Mouse (Mus musculus) liver, embryonic 15.5 days (tissue): ENCODE measurements at regions not wholly inside any gene's neighbourhood (a gene's known extent, or its start where the extent isn't known, plus 50 kb on each side); places are given as distances from the start of the nearest gene placed in this dataset.

Experiments
- ATAC-seq: fragments of 200-750 bp; cut with Nextera tagmentation; 2 replicates; pipeline ENCODE4 v1.8.0; 2017; ENCODE audit warnings: moderate number of reproducible peaks, mild to moderate bottlenecking, moderate library complexity; ENCODE audit not compliant: insufficient read depth
- H3K27ac ChIP-seq: fragments of 300-500 bp; sonication (generic); replicated peaks from 2 replicates; pipeline ENCODE4 v1.5.1; 2015; ENCODE audit warnings: mild to moderate bottlenecking, inconsistent platforms
- H3K27me3 ChIP-seq: fragments of 300-500 bp; sonication (generic); 2 replicates; pipeline ENCODE4 v1.6.1; 2015; ENCODE audit warnings: mild to moderate bottlenecking, inconsistent platforms
- H3K36me3 ChIP-seq: fragments of 300-500 bp; sonication (generic); replicated peaks from 2 replicates; pipeline ENCODE4 v1.6.1; 2015; ENCODE audit warnings: moderate library complexity, mild to moderate bottlenecking, inconsistent platforms
- H3K4me1 ChIP-seq: fragments of 300-500 bp; sonication (generic); replicated peaks from 2 replicates; pipeline ENCODE4 v1.6.1; 2015; ENCODE audit warnings: inconsistent platforms
- H3K4me2 ChIP-seq: fragments of 300-500 bp; sonication (generic); 2 replicates; pipeline ENCODE4 v1.6.1; 2015; ENCODE audit warnings: moderate library complexity, mild to moderate bottlenecking, inconsistent platforms
- H3K4me3 ChIP-seq: fragments of 300-500 bp; sonication (generic); replicated peaks from 2 replicates; pipeline ENCODE4 v1.5.1; 2015; ENCODE audit warnings: mild to moderate bottlenecking, inconsistent platforms
- H3K9ac ChIP-seq: fragments of 300-500 bp; sonication (generic); 2 replicates; pipeline ENCODE4 v1.6.1; 2015; ENCODE audit warnings: moderate library complexity, mild to moderate bottlenecking, inconsistent platforms
- H3K9me3 ChIP-seq: fragments of 300-500 bp; sonication (generic); replicated peaks from 2 replicates; pipeline ENCODE4 v1.6.1; 2016; ENCODE audit warnings: inconsistent platforms
- WGBS: fragments of 180-500 bp; shearing (Covaris S2); methylation state at CpG from one replicate; pipeline ENCODE4 v1.1.7; 2015; ENCODE audit warnings: mixed read lengths; ENCODE audit not compliant: insufficient replicate concordance; 5-methylcytosine and 5-hydroxymethylcytosine counted together

DNA sequence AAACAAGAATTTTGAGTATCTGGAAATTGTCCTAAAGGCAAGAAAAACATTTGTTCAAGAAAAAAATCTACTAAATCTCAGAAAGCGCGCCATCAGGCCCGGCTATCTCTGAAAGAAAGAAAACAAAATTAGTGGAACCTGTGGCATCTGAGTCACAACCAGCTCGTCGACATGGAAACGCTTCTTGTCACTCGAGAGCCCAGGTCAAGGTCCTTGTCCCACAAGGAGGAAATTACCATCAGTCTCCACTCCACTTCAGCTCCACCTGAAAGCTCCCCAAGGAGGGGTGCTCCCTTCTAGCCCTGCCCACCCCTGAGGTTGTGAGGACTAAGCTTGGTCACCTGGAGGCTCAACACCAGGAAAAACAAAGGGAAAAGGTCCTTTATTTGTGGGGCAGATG, 324.1 kb upstream of the Zfp637 start:
- no peak for ATAC-seq
- no peak overlapping the region for H3K27ac ChIP-seq
- no peak overlapping the region for H3K4me3 ChIP-seq
- no peaks in the 10 kb centered on the region for H3K9me3 ChIP-seq
- no peak overlapping the region for H3K9ac ChIP-seq
- no peak overlapping the region for H3K4me2 ChIP-seq
- H3K4me1 ChIP-seq: no peaks in the 10 kb centered on the region
- WGBS: 66% methylated on average over 7 of the region's 7 CpGs
- no peaks in the 10 kb centered on the region for H3K27me3 ChIP-seq
- H3K36me3 ChIP-seq: no peaks in the 10 kb centered on the region

DNA sequence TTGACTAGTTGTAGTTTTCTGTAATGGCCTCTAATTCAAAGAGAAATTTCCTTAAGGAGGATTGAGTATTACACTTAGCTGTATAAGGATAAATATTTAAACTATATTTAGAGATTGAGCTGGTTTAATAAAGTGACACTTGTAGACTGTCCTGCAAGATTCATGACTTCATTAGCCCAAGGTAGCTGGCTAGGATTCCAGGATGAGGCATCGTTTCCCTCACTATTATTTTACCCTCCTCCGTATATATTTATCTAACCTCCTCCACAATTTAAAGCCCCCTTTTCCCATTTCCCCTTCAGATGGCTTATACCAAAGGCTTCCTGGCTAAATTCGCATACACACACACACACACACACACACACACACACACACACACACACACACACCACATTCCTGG, 322.0 kb upstream of the Zfp637 start:
- Histone ChIP-seq H3K27ac (no peak overlapping the region), H3K36me3 (no peaks in the 10 kb centered on the region), H3K4me3 (no peak overlapping the region), H3K27me3 (no peaks in the 10 kb centered on the region), H3K9ac (no peak overlapping the region), H3K4me1 (no peaks in the 10 kb centered on the region), H3K4me2 (no peak overlapping the region), H3K9me3 (no peaks in the 10 kb centered on the region)
- WGBS: 39% methylated on average over 3 of the region's 3 CpGs
- ATAC-seq: no peak

DNA sequence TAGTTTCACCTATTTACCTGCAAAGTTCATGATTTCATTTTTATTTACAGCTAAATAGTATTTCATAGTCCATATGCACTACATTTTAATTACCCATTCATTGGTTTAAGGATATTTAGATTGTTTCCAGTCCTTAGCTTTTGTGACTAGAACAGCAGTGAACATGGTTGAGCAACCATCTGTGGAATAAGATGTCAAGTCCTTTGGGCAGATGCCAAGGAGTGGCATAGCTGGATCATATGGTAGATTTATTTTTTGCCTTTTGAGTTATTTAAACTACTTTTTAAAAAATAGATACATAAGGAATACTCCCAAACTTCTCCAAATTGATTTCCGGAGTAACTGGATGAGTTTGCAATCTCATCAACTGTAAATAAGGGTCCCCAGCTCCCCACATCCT, 321.5 kb upstream of the Zfp637 start:
- Histone ChIP-seq H3K4me2 (no peak overlapping the region), H3K4me1 (no peaks in the 10 kb centered on the region), H3K27ac (no peak overlapping the region), H3K27me3 (no peaks in the 10 kb centered on the region), H3K9ac (no peak overlapping the region), H3K36me3 (no peaks in the 10 kb centered on the region), H3K9me3 (no peaks in the 10 kb centered on the region), H3K4me3 (no peak overlapping the region)
- no peak for ATAC-seq
- WGBS: 63% methylated on average over 1 of the region's 1 CpGs

DNA sequence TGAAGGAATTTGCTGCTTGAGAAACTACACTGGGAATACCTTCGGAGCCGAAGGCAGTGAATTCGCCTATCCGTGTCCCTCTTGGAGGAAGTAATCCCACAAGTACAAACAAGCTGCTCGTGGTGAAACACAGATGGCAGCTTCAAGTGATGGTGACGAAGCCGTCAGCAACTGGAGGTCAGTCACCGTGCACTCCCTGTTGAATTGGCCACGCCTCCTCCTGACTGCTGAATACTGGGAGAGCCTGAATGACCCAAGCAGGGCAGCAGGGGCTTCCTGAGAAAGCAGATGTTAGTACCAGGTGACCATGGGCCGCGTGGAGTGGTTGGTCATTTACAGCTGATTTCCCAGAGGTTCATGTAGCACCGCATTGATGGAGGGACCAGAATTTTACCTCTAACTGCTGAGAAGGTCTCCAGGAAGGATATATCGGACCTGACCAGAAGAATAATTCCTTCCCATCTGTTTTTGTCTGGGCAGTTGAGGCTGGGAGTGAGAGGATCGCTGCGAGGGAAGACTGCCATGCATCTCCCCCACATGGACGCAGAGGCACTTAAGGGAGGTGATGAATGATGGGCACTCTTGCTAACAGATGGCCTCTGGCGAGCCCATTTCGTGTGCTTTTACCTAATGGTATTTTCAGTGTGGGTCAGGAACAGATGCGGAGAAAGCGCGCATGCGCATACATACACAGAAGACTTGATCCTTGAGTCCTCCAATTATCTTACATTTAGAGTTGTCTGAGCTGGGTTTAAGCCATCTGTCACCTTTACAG, 314.6 kb upstream of the Zfp637 start:
- Histone ChIP-seq H3K27ac (no peak overlapping the region), H3K4me1 (no peaks in the 10 kb centered on the region), H3K4me2 (no peak overlapping the region), H3K4me3 (no peak overlapping the region), H3K27me3 (no peaks in the 10 kb centered on the region), H3K36me3 (no peaks in the 10 kb centered on the region), H3K9ac (no peak overlapping the region), H3K9me3 (no peaks in the 10 kb centered on the region)
- no peak for ATAC-seq
- 62% methylated on average over 22 of the region's 22 CpGs for WGBS

DNA sequence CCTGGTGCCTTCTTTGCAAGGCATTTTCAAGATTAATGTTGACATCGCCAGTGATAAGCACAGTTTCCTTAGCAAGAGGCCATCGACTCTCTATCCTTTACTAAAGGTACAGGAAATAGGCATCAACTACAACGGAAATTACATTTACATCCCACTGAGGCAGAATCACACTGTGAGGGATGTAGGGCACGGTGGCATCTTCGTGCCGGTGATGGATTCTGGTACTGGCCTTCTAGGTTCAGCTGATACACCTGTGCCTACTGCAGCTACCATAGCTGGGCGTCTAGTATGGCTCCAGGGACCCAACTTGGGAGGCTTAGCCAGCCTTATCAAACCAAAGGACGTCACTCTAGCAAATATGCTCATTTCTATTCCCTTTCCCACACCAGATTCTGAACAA, 313.5 kb upstream of the Zfp637 start:
- H3K9me3 ChIP-seq: no peaks in the 10 kb centered on the region
- H3K9ac ChIP-seq: no peak overlapping the region
- no peak overlapping the region for H3K27ac ChIP-seq
- no peaks in the 10 kb centered on the region for H3K4me1 ChIP-seq
- H3K4me3 ChIP-seq: no peak overlapping the region
- H3K36me3 ChIP-seq: no peaks in the 10 kb centered on the region
- WGBS: 60% methylated on average over 8 of the region's 8 CpGs
- ATAC-seq: no peak
- no peak overlapping the region for H3K4me2 ChIP-seq
- H3K27me3 ChIP-seq: no peaks in the 10 kb centered on the region

DNA sequence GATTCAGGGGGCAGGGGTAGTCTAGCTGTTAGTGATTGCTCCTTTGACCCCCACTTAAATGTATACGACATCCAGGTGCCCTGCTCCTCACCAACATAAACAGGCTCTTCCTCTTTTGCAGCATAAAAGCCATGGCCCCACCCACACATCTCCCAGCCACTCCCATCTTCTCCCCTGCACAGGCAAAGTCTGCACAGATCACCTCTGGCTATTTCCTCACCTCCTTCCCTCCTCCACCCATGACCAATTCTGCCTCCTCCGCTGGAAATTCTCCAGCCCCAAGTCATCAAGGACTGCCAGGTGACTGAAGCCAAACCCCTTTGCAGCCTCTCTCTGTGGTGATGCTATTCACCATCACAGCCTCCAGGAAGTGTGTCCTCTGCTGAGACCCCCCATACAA, 306.8 kb upstream of the Zfp637 start:
- H3K27ac ChIP-seq: no peak overlapping the region
- H3K9ac ChIP-seq: no peak overlapping the region
- no peak overlapping the region for H3K4me3 ChIP-seq
- H3K27me3 ChIP-seq: no peaks in the 10 kb centered on the region
- ATAC-seq: no peak
- H3K36me3 ChIP-seq: no peaks in the 10 kb centered on the region
- H3K4me1 ChIP-seq: no peaks in the 10 kb centered on the region
- no peaks in the 10 kb centered on the region for H3K9me3 ChIP-seq
- H3K4me2 ChIP-seq: no peak overlapping the region
- WGBS: 24% methylated on average over 2 of the region's 2 CpGs

DNA sequence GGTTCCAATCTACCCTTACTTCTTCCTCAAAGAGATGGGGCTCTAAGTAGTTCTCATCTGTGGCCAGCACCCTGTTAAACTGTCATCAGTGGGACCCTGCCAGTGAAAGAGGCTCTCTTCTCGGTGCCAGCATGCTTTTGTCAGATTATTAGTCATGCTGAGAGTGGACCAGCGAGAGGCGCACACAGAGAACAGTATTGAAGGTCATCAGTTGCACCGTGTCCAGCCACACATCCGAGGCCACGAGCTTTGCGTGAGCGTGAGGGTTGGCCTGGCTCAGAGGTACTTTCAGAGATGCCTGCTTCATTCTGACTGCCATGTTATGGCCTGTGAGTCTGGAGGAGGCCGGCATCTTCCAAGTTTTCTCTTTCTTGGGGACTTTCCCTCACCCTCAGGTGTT, 306.0 kb upstream of the Zfp637 start:
- Histone ChIP-seq H3K4me2 (no peak overlapping the region), H3K36me3 (no peaks in the 10 kb centered on the region), H3K9me3 (no peaks in the 10 kb centered on the region), H3K27ac (no peak overlapping the region), H3K4me3 (no peak overlapping the region), H3K27me3 (no peaks in the 10 kb centered on the region), H3K4me1 (no peaks in the 10 kb centered on the region), H3K9ac (no peak overlapping the region)
- WGBS: 71% methylated on average over 9 of the region's 9 CpGs
- no peak for ATAC-seq

DNA sequence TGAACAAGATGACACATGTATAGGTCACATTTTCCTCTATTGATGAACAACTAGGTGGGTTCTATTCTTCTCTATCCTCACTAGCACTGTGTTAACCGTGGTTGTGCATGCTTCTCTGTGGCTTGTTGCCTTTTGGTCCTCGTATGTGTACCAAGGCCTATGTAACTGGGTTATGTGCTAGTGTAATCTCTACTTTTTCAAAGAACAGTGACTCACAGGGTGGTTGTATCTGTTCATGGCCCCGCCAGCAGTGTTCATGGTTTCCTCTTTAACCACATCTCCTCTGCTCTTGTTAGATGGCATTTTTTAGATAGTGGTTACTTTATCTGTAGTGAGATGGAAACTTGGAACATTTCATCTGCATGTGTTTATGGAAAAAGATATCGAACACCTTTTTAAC, 304.9 kb upstream of the Zfp637 start:
- no peak overlapping the region for H3K4me3 ChIP-seq
- H3K4me2 ChIP-seq: no peak overlapping the region
- no peaks in the 10 kb centered on the region for H3K4me1 ChIP-seq
- H3K27me3 ChIP-seq: no peaks in the 10 kb centered on the region
- 43% methylated on average over 4 of the region's 4 CpGs for WGBS
- H3K9ac ChIP-seq: no peak overlapping the region
- H3K9me3 ChIP-seq: no peaks in the 10 kb centered on the region
- no peaks in the 10 kb centered on the region for H3K36me3 ChIP-seq
- no peak overlapping the region for H3K27ac ChIP-seq
- ATAC-seq: no peak

DNA sequence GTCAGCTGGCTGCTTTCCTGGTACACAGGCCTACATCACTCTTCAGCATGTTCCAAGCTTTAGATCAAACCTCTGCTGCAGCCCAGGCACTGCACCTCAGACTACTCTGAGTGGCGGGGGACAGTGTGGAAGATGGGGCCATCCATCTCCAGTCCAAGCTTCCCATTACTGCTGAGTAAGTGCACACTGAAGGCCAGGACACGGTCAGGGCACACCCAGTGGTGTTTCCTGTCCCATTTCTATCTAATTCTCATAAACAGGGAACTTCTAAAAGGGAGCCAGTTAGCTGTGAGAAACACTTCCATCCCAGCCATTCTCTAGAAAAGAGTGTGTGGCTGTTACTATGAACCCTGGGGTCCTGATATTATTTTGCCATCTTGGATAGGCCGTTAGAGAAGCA, 298.5 kb upstream of the Zfp637 start:
- H3K27ac ChIP-seq: no peak overlapping the region
- H3K36me3 ChIP-seq: no peaks in the 10 kb centered on the region
- H3K9me3 ChIP-seq: no peaks in the 10 kb centered on the region
- H3K4me3 ChIP-seq: no peak overlapping the region
- H3K4me2 ChIP-seq: no peak overlapping the region
- 51% methylated on average over 3 of the region's 3 CpGs for WGBS
- ATAC-seq: no peak
- no peaks in the 10 kb centered on the region for H3K27me3 ChIP-seq
- H3K9ac ChIP-seq: no peak overlapping the region
- H3K4me1 ChIP-seq: no peaks in the 10 kb centered on the region

DNA sequence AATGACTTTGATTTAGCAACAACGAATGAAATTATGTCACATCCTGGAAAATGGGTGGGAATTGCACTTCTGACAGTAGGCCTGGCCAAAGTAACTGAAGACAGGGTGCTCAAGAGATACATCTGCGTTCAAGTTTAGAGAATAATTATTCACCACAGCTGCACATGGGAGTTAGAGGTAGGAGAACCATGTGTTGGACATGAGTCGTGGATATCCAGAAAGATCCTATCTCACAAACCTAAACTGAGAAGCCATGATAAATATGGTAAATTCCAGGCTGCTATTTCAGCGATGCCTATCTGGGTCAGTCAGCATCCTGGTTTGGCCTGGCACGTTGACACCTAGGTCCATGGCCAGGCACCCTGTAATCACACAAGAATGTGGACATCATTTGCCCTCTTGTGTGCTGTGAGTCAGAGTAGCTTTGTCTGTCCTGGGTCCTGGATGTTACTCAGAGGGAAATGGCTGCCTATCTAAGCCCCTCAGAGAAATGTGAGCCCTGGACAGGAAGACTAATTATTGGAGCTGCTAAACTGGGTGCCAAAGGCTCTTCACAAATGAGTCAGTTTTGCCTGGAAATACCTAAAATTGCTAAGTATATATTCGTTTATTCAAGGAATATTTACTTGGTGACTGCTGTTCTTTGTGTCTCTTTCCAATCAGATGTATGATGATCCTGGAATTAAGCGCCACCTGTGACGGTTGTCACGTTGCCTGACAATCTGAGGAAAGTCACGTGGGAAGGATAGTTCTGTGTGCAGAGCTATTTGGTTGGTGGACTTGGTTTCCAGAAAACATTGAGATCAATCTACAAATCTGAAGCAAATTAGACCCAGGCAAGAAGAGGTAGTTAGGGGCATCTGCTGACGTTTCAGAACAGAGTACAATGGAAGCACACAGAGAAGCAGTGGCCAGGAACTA, 296.4 kb upstream of the Zfp637 start:
- WGBS: 67% methylated on average over 11 of the region's 11 CpGs
- H3K9ac ChIP-seq: no peak overlapping the region
- H3K4me3 ChIP-seq: no peak overlapping the region
- no peaks in the 10 kb centered on the region for H3K27me3 ChIP-seq
- no peaks in the 10 kb centered on the region for H3K9me3 ChIP-seq
- H3K27ac ChIP-seq: no peak overlapping the region
- H3K36me3 ChIP-seq: no peaks in the 10 kb centered on the region
- H3K4me1 ChIP-seq: no peaks in the 10 kb centered on the region
- no peak overlapping the region for H3K4me2 ChIP-seq
- ATAC-seq: no peak

DNA sequence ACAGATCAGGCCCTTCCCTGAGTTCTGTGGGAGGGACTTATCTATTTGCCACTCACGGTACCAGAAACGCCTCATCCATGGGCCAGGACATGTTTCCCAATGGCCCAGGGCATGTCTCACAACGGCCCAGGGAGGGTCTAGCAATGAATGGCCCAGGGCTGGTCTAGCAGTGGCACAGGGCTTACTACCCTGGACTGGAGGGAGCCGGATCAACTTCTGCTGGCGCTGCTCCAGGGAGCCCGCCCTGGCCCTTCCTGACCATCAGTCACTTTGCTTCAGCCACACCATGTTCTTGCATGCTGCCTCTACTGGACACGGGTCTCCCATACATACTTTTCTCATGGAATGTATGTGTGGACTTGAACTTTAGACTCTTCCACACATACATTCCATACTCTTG, 290.1 kb upstream of the Zfp637 start:
- Histone ChIP-seq H3K4me3 (no peak overlapping the region), H3K9me3 (no peaks in the 10 kb centered on the region), H3K27ac (no peak overlapping the region), H3K27me3 (no peaks in the 10 kb centered on the region), H3K36me3 (no peaks in the 10 kb centered on the region), H3K4me1 (no peaks in the 10 kb centered on the region), H3K4me2 (no peak overlapping the region), H3K9ac (no peak overlapping the region)
- 72% methylated on average over 7 of the region's 7 CpGs for WGBS
- no peak for ATAC-seq
